Mouse (Mus musculus) thymus, adult 18-20 months (tissue): ENCODE data around the gene Hist1h3a.
"Not testable (repeated sequence)": the region's sequence is repeated elsewhere in the genome, so short reads cannot be mapped to it uniquely, and the experiment has no call there.

Source experiments
- DNase-seq, 2 experiments: peaks; one replicate each; pipeline ENCODE4 v3.0.0; 2022; ENCODE audit warnings: mixed read lengths in 2 of 2

The Hist1h3a gene

DNA sequence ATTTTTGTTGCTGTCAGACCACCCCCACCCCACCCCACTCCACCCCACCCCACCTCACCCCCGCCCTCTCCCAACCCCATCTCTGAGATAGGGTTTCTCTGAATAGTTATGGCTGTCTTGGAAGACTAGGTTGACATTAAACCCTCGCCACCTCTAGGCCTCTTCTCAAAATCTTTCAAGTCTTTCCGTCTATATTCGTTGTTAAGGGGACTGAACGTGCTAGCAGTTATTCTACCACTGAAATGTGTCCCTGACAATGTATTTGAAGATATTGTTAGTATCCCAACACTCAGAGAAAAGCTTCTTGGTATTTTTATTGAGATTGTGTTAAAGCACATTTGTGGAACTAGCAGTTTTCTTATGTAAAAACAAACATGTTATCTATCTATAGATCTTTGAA is 21.3 kb downstream of the Hist1h3a start:
- DNase-seq = no peak

DNA sequence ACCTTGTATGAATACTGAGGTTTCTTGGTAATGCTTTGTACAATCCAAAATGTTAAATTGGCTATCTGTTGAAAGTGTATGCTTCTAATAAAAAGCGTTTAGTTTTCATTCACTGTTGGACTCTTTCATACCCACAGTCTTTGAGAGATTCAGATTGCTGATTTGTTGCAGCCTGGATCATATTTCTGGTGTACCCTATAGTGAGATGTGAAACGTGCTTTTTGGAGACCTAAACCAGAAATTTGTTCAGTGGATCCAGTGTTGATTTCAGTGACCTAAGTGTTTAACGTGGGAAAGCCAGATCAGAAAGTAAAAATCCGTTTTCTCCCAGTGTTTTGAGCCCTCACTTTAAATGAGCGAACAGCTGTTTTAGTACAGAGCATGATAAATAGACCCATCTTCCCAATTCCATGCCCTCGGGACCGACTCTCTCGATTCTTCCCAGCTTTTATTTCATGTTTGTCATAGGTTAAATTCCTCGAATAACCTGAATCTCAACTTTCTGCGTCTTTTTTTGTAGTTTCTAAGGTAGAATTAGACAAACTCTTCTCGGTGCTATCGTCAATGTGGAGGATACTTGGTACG is 21.8 kb downstream of the Hist1h3a start:
- no peak for DNase-seq

DNA sequence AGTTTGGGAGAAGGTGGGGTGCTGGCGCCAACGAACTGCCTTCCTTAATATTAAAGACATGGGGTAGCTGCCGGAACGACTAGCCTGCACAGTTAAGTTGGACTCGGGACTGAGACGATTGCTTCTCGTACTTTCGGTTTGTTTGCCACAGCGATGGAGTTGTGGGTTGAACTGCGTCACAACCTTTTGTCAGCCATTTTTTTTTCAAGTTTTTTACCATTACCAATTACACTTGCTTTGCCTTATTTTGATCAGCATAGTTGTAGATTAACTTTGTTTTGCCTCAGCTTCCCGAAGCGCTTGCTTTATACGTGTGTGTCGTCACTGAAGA is 22.3 kb downstream of the Hist1h3a start:
- no peak for DNase-seq

DNA sequence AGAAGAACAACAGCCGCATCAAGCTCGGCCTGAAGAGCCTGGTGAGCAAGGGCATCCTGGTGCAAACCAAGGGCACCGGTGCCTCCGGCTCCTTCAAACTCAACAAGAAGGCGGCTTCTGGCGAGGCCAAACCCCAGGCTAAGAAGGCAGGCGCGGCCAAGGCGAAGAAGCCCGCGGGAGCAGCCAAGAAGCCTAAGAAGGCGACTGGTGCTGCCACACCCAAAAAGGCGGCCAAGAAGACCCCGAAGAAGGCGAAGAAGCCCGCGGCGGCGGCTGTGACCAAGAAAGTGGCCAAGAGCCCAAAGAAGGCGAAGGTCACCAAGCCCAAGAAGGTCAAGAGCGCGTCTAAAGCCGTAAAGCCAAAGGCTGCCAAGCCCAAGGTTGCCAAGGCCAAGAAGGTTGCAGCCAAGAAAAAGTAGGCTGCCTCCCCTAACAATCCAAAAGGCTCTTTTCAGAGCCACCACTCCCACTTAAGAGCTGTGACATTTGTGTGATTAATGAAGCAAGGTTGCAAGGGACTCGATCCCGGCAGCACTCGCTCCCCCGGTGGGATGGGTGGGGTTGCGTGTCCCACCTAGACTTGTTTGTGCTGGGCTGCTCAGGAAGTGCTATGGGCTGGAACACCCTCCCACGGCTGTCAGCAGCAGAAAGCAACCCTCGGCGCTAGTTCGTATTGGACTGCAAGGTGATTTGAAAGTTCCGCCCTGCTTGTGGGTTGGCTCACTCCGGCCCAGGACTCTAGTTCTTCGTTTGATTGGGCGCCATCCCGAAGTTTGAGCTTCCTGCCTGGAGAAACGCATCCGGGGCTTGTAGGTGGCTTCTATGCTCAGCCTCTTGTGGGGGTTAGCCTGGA is 22.9 kb downstream of the Hist1h3a start:
- DNase-seq = peak; percentile 88 to 96

DNA sequence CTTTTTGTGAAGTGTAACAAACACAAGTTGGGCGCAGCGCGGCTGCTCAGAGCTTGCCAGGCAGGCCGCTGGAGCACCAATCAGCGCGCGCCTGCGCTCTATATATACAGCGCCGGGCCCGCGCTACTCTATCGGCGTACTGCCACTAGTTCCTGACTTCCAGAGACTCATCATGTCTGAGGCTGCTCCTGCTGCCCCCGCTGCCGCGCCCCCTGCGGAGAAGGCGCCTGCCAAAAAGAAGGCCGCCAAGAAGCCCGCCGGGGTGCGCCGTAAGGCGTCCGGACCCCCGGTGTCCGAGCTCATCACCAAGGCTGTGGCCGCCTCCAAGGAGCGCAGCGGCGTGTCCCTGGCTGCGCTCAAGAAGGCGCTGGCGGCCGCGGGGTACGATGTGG is 23.5 kb downstream of the Hist1h3a start, which contains the start of gene Hist1h1c:
Hist1h1c (plus strand) TSS at position 132 of the 392 bp plus-strand sequence.
- peak; percentile 88 to 94 for DNase-seq

DNA sequence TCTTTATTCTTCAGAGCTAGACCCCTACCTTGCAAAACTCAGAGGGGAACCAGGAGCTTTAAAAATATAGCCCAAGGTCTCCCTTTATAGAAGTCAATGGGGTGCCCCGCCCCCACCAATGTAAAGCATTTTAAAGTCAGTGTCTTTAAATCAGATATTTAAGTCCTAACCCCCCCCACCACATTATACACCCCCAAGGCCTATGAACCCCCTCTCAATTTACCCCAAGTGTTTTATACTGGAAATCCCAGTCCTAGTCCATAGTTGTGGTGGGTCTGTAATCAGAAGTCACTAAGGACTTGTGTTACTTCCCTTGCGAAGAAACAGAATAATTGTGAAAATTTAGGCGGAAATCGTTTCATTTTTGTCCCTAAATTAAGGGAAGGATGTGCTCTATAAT is 24.1 kb downstream of the Hist1h3a start:
- peak in 1 of 2 experiments; percentile 22 for DNase-seq

DNA sequence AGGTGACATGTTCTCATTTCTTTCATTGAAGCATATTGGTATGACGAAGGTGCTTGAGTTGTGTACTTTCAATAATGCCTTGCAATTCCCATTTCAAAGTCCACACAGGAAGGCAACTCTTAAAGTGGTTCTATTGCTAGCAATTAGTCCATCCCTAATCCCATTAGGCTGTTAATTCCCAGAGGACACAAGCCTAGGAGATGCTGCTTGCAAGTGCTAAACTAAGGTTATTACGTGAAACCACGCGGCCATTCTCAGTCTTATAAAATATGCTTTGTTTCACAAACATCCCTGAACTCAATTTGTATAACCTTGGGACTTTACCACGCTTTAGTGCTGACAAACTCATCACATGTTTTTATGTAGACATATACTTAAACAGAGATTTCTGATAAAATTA is 25.1 kb downstream of the Hist1h3a start:
- no peak for DNase-seq

DNA sequence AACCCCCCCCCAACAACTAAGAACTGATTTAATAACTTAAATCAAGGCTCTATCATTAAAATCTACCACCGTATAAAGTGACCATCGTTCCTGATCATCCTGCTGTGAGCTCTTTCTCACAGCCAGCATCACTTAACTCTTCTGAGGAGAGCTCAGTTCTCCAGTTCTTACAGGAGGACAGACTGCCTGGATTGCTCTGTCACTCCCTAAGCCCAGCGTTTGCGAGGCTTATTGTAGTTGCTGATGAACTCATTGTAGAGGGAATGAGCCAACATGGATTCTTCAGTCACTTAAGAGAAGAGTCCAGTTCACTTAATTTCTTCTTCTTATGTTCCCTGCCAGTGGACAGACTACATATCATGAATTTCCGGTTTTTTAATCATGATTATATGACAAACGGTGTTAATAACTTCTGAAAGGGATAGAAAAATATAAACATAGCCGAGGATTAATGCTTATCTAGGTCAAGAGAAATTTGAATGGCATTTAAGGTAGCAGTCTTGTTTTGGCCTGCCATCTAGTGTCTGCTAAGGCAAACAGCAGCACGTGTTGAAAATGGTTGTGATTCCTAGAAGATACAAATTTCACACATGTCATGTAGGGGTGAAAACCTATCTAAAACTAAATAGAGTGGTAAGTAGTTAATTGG is 29.9 kb downstream of the Hist1h3a start:
- DNase-seq = no peak

DNA sequence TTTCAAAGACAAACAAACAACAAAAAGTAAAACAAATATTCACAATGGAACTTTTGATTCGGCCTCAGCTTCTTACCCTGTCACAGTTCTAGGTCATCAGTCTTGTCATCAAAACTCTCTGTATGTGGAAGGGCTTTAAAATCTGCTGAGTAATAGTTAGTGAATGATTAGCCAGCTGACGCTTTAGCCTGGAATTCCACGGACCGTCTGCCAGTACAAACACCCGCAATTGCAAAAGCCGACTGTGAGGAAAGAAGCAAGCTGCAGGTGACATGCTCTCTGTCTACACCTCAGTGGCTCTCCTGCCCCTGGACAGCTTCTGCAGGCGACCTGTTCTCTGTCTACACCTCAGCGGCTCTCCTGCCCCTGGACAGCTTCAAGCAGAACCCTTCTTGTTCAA is 31.7 kb downstream of the Hist1h3a start:
- DNase-seq = no peak

DNA sequence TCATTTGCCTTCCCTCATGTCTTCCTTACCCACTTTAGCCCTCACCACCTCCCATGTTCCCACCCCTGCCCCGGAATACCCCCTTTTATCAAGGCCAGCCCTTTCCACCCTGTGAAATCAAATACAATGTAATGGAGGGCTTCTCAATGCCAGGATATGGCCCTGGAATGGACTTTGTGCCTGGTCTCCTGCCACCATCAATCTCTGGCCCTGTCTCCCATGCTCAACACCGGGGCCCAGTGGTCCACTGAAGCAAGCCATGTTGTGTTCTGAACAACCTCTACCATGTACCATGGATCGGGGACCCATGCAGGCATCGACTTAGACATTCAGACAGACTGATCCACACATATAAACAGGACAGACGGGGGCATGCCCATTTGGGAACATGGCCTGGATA is 32.5 kb downstream of the Hist1h3a start:
- no peak for DNase-seq

DNA sequence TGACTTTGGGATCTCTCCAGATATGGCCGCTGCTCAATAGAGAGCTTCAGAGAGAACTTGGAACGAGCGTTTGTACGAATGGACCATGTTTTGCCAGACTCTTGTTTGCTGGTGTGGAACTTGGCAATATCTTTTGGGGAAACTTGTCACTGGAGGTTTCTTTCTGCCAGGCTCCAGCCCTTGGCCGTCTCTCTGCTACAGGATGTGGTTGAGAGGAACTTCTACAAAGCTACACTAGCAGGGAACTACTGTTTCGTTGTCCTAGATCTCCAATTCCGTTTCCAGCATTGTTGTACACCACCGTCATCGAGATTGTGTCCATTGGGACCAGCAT is 33.0 kb downstream of the Hist1h3a start:
- DNase-seq = peak in 1 of 2 experiments; percentile 33

DNA sequence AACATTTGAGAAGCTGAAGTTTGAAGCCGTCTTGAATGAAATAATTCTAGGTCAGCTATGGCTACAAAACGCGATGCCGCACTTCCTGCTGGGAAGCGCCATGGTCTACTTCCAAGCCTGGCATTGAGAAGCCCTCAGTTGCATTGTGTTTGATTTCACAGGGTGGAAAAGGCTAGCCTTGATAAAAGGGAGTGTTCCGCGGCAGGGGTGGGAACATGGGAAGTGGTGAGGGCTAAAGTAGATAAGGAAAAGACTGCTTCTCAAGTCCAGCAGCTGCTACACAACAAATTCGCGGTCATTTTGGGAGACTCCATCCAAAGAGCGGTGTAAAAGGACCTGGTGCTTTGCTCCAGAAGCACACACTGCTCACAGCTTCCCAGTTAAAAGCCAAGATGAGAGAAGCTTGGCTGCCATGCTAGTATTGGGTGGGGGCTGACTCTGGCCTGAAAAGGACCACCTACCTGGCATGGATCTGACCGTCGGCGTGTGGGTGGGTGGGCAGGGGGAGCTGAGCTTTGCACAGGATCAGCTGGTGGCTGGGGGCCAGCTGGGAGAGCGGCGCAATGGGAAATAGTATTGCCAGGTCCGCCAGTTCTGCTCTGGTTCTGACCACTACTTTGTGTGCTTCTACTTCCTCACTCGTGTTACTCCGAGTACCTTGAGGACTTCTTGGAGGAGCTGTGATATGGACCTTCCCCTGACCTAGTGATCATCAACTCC is 33.6 kb downstream of the Hist1h3a start:
- DNase-seq = no peak

DNA sequence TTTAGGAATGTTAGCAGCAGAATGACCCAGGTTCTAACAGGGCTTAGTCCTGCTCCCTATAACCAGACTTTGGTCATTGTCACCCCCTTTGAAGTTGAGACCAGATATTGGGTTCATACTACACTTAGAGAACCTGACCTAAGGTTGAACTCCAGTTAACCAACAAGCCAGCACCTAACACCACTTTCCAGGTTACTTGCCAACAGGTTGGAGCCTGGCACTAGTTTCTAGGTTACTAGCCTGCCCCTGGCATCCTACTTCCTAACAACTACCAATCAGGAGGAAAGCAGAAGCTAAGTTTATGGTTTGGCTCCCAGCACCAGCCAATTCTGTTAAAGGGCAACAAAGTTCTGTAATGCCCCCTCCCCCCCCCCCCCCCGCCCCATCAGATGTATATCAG is 37.0 kb downstream of the Hist1h3a start:
- no peak for DNase-seq

DNA sequence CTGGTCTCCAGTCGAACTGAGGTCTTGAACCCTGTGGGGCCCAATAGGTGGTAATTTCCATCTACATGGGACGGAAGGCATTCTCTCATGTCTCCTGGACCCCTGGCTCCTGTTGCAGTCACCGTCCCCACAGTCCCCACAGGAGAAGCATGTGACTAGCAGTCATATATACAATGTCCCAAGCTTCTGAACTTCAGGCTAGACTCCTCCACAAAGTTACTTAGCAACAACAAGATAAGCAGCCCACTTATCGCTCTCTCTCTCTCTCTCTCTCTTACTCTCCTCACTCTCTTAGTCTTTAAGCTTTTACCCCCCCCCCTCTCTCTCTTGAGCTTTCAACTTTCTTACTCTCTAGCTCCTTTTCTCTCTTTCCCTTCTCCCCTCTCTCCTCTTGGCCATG is 37.9 kb downstream of the Hist1h3a start:
- no peak for DNase-seq

DNA sequence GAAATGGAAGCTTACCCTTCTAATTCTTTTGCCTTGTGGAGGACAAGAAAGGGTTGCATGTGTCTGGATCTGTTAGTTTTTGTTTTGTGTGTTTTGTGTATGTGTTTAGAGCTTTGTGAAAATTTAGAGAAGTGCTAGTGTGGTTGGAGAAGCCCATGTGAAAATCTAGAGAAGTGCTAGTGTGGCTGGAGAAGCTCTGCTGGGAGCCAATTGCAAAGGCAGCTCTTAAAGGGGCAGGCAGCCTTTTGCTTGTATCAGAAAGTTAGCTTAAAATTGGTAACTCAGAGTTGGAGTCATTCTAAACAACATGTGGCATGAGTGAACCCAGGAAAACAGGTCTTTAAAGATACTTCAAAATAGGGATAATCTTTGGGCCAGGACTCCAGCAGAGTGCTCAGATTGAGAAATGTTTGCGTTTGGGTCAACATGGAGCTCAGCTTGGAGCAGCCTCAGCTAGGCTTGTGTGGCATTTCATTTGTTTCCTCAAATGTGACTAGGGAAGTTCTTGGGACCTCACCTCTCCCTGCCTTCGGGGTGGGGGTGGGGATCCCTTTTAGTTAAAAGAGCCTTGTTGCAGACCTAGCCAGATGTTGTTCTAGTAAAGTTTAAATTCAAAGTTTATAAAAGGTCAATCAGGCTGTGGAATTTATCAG is 44.5 kb downstream of the Hist1h3a start:
- DNase-seq = not testable (repeated sequence)

DNA sequence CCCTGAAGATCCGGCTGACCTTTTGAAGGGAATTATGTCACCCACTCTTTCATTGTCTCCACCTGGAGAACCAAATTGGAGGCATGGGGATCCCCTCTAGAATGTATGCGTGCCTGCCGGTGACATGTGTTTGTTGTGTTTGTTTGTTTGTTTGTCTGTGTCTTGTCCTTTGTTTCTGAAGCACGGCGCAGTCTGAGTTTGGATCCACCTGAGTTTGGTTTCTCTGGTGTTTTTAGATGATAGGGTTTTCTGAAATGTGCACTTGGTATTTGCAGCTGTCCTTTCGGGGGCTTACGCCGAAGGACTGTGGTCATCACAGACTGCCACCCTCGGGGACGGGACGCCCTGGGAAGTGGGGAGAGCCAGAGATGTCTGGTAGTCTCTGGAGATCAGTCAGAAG is 45.0 kb downstream of the Hist1h3a start:
- no peak for DNase-seq

DNA sequence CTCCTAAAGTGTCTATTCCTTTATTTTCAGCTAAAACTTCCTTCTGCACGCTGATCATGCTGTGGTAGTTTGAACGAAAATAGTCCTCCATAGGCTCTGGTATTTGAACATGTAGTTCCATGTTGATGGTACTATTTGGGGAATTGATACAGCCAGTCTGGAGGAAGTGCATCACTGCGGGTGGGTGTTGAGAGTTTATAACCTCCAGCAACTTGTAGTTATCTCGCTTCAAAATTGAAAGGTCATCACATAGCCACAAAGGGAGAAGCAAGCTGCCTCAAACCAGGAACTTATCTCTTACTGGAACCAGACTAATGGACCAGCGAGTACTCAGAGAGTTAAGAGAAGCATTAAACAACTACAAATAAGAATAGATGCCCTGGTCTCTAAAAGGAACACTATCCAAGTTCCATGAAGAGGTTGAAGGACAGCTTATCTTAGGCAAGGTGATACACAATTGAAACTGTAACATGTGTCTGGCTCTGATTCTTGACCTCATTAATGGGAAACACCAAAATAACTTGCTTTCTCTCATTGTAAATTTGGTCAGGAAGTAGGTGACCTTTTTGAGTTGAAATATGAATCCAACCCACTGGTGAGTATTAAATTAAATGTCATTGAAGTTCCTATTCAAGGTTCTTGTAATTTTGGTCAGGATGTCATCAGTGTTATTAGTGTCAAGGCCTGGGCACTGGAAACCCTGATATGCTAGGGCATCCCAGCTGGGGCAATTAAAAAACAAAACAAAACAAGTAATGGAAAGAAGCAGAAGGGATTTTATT is 45.7 kb downstream of the Hist1h3a start:
- no peak for DNase-seq
